Mouse (Mus musculus) MEL (cell line): Measurements from ENCODE around the gene Polr3b.

ENCODE experiments used
- MYB ChIP-seq: IDR thresholded peaks from 2 replicates; pipeline ENCODE4 v1.6.1; 2011; ENCODE audit warnings: mild to moderate bottlenecking, low read depth, low read length, improper control_type of control experiment
- MYC ChIP-seq: IDR thresholded peaks from 2 replicates; pipeline ENCODE4 v1.6.1; 2011; ENCODE audit warnings: low read depth, mild to moderate bottlenecking, low read length, improper control_type of control experiment, moderate library complexity
- POLR2A ChIP-seq, 2 experiments: IDR thresholded peaks; 2 replicates each; pipeline ENCODE4 v1.6.1; 2011 to 2012; ENCODE audit warnings: low read length in 2 of 2, mild to moderate bottlenecking in 2 of 2, control low read depth in 1 of 2, improper control_type of control experiment in 1 of 2, low read depth in 1 of 2, moderate library complexity in 1 of 2; ENCODE audit not compliant: control insufficient read depth in 1 of 2, insufficient read depth in 1 of 2, poor library complexity in 1 of 2
- ZMIZ1 ChIP-seq: IDR thresholded peaks from 2 replicates; pipeline ENCODE4 v1.6.1; 2012; ENCODE audit warnings: low read depth, mild to moderate bottlenecking, inconsistent platforms, low read length, improper control_type of control experiment, moderate library complexity

DNA sequence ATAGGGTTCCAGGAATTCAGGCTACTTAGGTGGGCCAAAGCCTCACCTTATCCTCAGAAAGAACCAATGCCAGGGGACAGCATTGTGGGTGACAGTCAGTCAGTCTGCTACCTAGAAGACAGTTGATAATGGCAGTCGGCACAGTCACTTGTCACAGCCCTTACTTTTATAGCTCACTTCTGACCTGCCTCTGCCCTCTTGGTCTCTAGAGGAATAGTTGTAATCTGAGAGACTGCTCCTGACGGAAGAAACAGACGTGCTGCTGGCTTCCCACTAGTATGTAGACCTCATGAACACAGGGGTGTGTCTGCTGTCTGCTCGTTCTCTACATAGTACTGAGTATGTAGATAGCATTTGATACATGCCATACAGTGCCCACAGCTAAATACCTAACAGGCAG is 11.8 kb upstream of the Polr3b start:
- no peak for TF ChIP-seq MYB
- no peak for TF ChIP-seq ZMIZ1
- no peak for TF ChIP-seq POLR2A (IDR thresholded peaks at IDR 0.05; ENCODE audit: control insufficient read depth in 1 of 2, insufficient read depth in 1 of 2, low read depth in 1 of 2, low read length in 2 of 2, poor library complexity in 1 of 2)
- no peak for TF ChIP-seq MYC
